Comparison of ENCODE assay signal across 17 mouse cellular contexts in genomic region chr1:179581422-179581821, GRCm38 (mm10). TPM values are rescaled to one million over a fixed set of nuclear protein-coding genes. Genes with fewer than 3 reads are reported as not detected.
DNase-seq lines count a peak whose midpoint lies in the region; ATAC-seq lines count a peak whose summit lies in the region.
"Had no signal": no experiment of that assay in that cellular context is flagged by ENCODE, and none has a peak within 500 bp of the region (broad histone marks: within the 10 kb centered on the region; RNA-seq: fewer than 3 reads in every experiment).

No protein-coding gene starts in this region.

- no peak overlapping the region for H3K27ac ChIP-seq in forebrain, embryonic 14.5 days (ENCODE audit: low read depth, low read length)
- no peak overlapping the region for H3K27ac ChIP-seq in forebrain, embryonic 13.5 days
- H3K27ac ChIP-seq in heart, embryonic 14.5 days (replicated peaks in 1 of 2; ENCODE audit: control insufficient read depth in 1 of 2, insufficient read depth in 1 of 2, low read depth in 2 of 2, low read length in 2 of 2) = peak overlapping the region in 1 of 2 experiments; percentile 28; a peak in 1 of 4 replicates
- 0 out of 2 replicates have a peak overlapping the region, but pooled peaks have one; percentile 16 for H3K27ac ChIP-seq in liver, embryonic 11.5 days (ENCODE audit: low read depth, low read length)
- no peak overlapping the region for H3K27ac ChIP-seq in hindbrain, embryonic 14.5 days
- H3K27ac ChIP-seq: embryonic facial prominence, embryonic 15.5 days; hindbrain, embryonic 13.5 days; lung, embryonic 15.5 days had no signal

- H3K4me1 ChIP-seq in forebrain, embryonic 14.5 days (ENCODE audit: control insufficient read depth, insufficient read depth, low read length) = no peaks in the 10 kb centered on the region
- H3K4me1 ChIP-seq in forebrain, embryonic 13.5 days = no peaks in the 10 kb centered on the region; the same call in 1 of the 2 replicates
- peaks cover 10 to 37% of the 10 kb centered on the region in 2 experiments for H3K4me1 ChIP-seq in heart, embryonic 14.5 days (ENCODE audit: control insufficient read depth in 2 of 2, insufficient read depth in 2 of 2, low read length in 2 of 2)
- H3K4me1 ChIP-seq in liver, embryonic 11.5 days (replicated peaks; ENCODE audit: control insufficient read depth, insufficient read depth, low read length) = peaks cover 51% of the 10 kb centered on the region
- H3K4me1 ChIP-seq in hindbrain, embryonic 14.5 days (replicated peaks; ENCODE audit: control insufficient read depth, insufficient read depth, low read length) = peaks cover 4% of the 10 kb centered on the region; the same call in 1 of the 2 replicates
- H3K4me1 ChIP-seq: lung, embryonic 15.5 days had no signal

- intact Hi-C loops in heart, postnatal 10 days (cut with DNase I) = no loop called here

- 77% methylated on average over 10 of the region's 10 CpGs for WGBS in forebrain, embryonic 14.5 days
- 86% methylated on average over 10 of the region's 10 CpGs for WGBS in forebrain, embryonic 13.5 days
- 84% methylated on average over 10 of the region's 10 CpGs for WGBS in heart, embryonic 14.5 days
- 89% methylated on average over 10 of the region's 10 CpGs for WGBS in liver, embryonic 11.5 days
- WGBS in hindbrain, embryonic 14.5 days = 85% methylated on average over 10 of the region's 10 CpGs

- no peak overlapping the region for H3K9ac ChIP-seq in forebrain, embryonic 14.5 days (ENCODE audit: low read length)
- H3K9ac ChIP-seq in forebrain, embryonic 13.5 days = no peak overlapping the region
- H3K9ac ChIP-seq in heart, embryonic 14.5 days (ENCODE audit: low read length) = no peak overlapping the region
- no peak overlapping the region for H3K9ac ChIP-seq in liver, embryonic 11.5 days (ENCODE audit: low read depth, low read length)
- no peak overlapping the region for H3K9ac ChIP-seq in hindbrain, embryonic 14.5 days
- H3K9ac ChIP-seq: embryonic facial prominence, embryonic 15.5 days; hindbrain, embryonic 13.5 days; lung, embryonic 15.5 days had no signal

- DNase-seq in forebrain, embryonic 14.5 days (ENCODE audit: low spot score) = peak; percentile 50
- no peak for DNase-seq in heart, postnatal 10 days
- DNase-seq in liver, embryonic 11.5 days (ENCODE audit: low spot score) = no peak
- DNase-seq in liver = no peak
- no peak for DNase-seq in thymus, postnatal 4 days
- no peak for DNase-seq in hindbrain, embryonic 14.5 days (ENCODE audit: low spot score)
- DNase-seq: adrenal gland, postnatal 25 days; cerebellum, adult 18-20 months; cerebellum, postnatal 25 days; lung, postnatal 4 days had no signal

- peaks cover 14% of the 10 kb centered on the region for H3K36me3 ChIP-seq in forebrain, embryonic 14.5 days (ENCODE audit: control insufficient read depth, insufficient read depth, low read length)
- H3K36me3 ChIP-seq in forebrain, embryonic 13.5 days (ENCODE audit: poor library complexity, severe bottlenecking) = peaks cover 22% of the 10 kb centered on the region
- H3K36me3 ChIP-seq in heart, embryonic 14.5 days (ENCODE audit: control insufficient read depth, insufficient read depth, low read length) = peaks cover 16% of the 10 kb centered on the region
- H3K36me3 ChIP-seq in liver, embryonic 11.5 days (ENCODE audit: control insufficient read depth, insufficient read depth, low read length) = peaks cover 3% of the 10 kb centered on the region
- peaks cover 14% of the 10 kb centered on the region; the same call in 1 of the 2 replicates for H3K36me3 ChIP-seq in hindbrain, embryonic 14.5 days (replicated peaks; ENCODE audit: control insufficient read depth, insufficient read depth)
- H3K36me3 ChIP-seq: lung, embryonic 15.5 days had no signal

- no peak overlapping the region for H3K4me2 ChIP-seq in forebrain, embryonic 14.5 days (ENCODE audit: low read length)
- H3K4me2 ChIP-seq in forebrain, embryonic 13.5 days = no peak overlapping the region
- peak overlapping the region; percentile 41; the same call in 1 of the 2 replicates for H3K4me2 ChIP-seq in heart, embryonic 14.5 days (ENCODE audit: low read length)
- peak overlapping the region; percentile 9; the same call in 1 of the 2 replicates for H3K4me2 ChIP-seq in liver, embryonic 11.5 days
- no peak overlapping the region for H3K4me2 ChIP-seq in hindbrain, embryonic 14.5 days (replicated peaks)
- H3K4me2 ChIP-seq: embryonic facial prominence, embryonic 15.5 days; hindbrain, embryonic 13.5 days; lung, embryonic 15.5 days had no signal

- H3K4me3 ChIP-seq in forebrain, embryonic 14.5 days (ENCODE audit: low read depth, low read length) = no peak overlapping the region
- H3K4me3 ChIP-seq in forebrain, embryonic 13.5 days = no peak overlapping the region
- H3K4me3 ChIP-seq in heart, embryonic 14.5 days (ENCODE audit: control insufficient read depth in 1 of 2, insufficient read depth in 1 of 2, low read depth in 1 of 2, low read length in 2 of 2) = no peak overlapping the region
- no peak overlapping the region for H3K4me3 ChIP-seq in liver, embryonic 11.5 days (ENCODE audit: low read depth, low read length)
- no peak overlapping the region for H3K4me3 ChIP-seq in hindbrain, embryonic 14.5 days (replicated peaks; ENCODE audit: low read length)
- H3K4me3 ChIP-seq: embryonic facial prominence, embryonic 15.5 days; hindbrain, embryonic 13.5 days; lung, embryonic 15.5 days had no signal

- H3K9me3 ChIP-seq in forebrain, embryonic 14.5 days (replicated peaks; ENCODE audit: control insufficient read depth, low read length) = no peaks in the 10 kb centered on the region
- H3K9me3 ChIP-seq in forebrain, embryonic 13.5 days (replicated peaks) = no peaks in the 10 kb centered on the region
- no peaks in the 10 kb centered on the region for H3K9me3 ChIP-seq in heart, embryonic 14.5 days (ENCODE audit: control insufficient read depth, low read length)
- no peaks in the 10 kb centered on the region for H3K9me3 ChIP-seq in liver, embryonic 11.5 days (ENCODE audit: control insufficient read depth, low read length)
- no peaks in the 10 kb centered on the region for H3K9me3 ChIP-seq in hindbrain, embryonic 14.5 days (ENCODE audit: control insufficient read depth, low read length)
- H3K9me3 ChIP-seq: embryonic facial prominence, embryonic 15.5 days; hindbrain, embryonic 13.5 days; lung, embryonic 15.5 days had no signal

- ATAC-seq in forebrain, embryonic 14.5 days = peak; percentile 66; the same call in 1 of the 2 replicates
- ATAC-seq in forebrain, embryonic 13.5 days = no peak
- no peak for ATAC-seq in heart, embryonic 14.5 days (ENCODE audit: insufficient number of reproducible peaks, insufficient read depth, low FRiP score, low read depth)
- ATAC-seq in liver, embryonic 11.5 days (replicated peaks; ENCODE audit: low FRiP score) = no peak
- ATAC-seq in hindbrain, embryonic 14.5 days (ENCODE audit: low FRiP score) = no peak
- ATAC-seq: CD4-positive, CD25-positive, alpha-beta regulatory T cell, adult 4 months; midbrain, embryonic 16.5 days had no signal

- no peaks in the 10 kb centered on the region for H3K27me3 ChIP-seq in forebrain, embryonic 14.5 days (replicated peaks; ENCODE audit: control insufficient read depth, insufficient read depth, low read length)
- no peaks in the 10 kb centered on the region for H3K27me3 ChIP-seq in forebrain, embryonic 13.5 days
- H3K27me3 ChIP-seq in heart, embryonic 14.5 days (ENCODE audit: control insufficient read depth, insufficient read depth, low read length) = no peaks in the 10 kb centered on the region
- no peaks in the 10 kb centered on the region for H3K27me3 ChIP-seq in liver, embryonic 11.5 days (replicated peaks; ENCODE audit: control insufficient read depth, insufficient read depth, low read length)
- H3K27me3 ChIP-seq in hindbrain, embryonic 14.5 days (ENCODE audit: control insufficient read depth, insufficient read depth, low read length) = no peaks in the 10 kb centered on the region
- H3K27me3 ChIP-seq: embryonic facial prominence, embryonic 15.5 days; hindbrain, embryonic 13.5 days; lung, embryonic 15.5 days had no signal

RNA-seq across cellular contexts. Expression of gene Cnst, which starts 35.3 kb away (rescaled TPM):
- 23.3 and 28.1 TPM in 2 replicates for polyA plus RNA-seq in forebrain, embryonic 14.5 days (2014; fragmentation: Nextera tagmentation; extraction: Ambion mirVana)
- polyA plus RNA-seq in forebrain, embryonic 13.5 days (2015; fragmentation: Nextera tagmentation; extraction: Ambion mirVana) = 23.0 and 24.4 TPM in 2 replicates
- polyA plus RNA-seq in heart, embryonic 14.5 days (2014; fragmentation: Nextera tagmentation; extraction: Ambion mirVana) = 17.6 and 18.1 TPM in 2 replicates
- 10 to 100 TPM; 38.6 to 44.9 TPM for total RNA-seq in heart, postnatal 10 days (2021)
- 12.9 and 16.7 TPM in 2 replicates for polyA plus RNA-seq in liver, embryonic 11.5 days (2014; fragmentation: Nextera tagmentation; extraction: Ambion mirVana)
- 26.4 and 32.5 TPM in 2 replicates for polyA plus RNA-seq in hindbrain, embryonic 14.5 days (2014; fragmentation: Nextera tagmentation; extraction: Ambion mirVana)

RNA-seq across cellular contexts. Expression of gene Tfb2m, which starts 35.4 kb away (rescaled TPM):
- polyA plus RNA-seq in forebrain, embryonic 14.5 days (2014; fragmentation: Nextera tagmentation; extraction: Ambion mirVana) = 37.2 and 45.7 TPM in 2 replicates
- polyA plus RNA-seq in forebrain, embryonic 13.5 days (2015; fragmentation: Nextera tagmentation; extraction: Ambion mirVana) = 32.4 and 32.6 TPM in 2 replicates
- 26.6 and 29.0 TPM in 2 replicates for polyA plus RNA-seq in heart, embryonic 14.5 days (2014; fragmentation: Nextera tagmentation; extraction: Ambion mirVana)
- total RNA-seq in heart, postnatal 10 days (2021) = 10 to 100 TPM; 32.5 to 37.9 TPM
- 25.0 and 31.9 TPM in 2 replicates for polyA plus RNA-seq in liver, embryonic 11.5 days (2014; fragmentation: Nextera tagmentation; extraction: Ambion mirVana)
- polyA plus RNA-seq in hindbrain, embryonic 14.5 days (2014; fragmentation: Nextera tagmentation; extraction: Ambion mirVana) = 29.4 and 31.3 TPM in 2 replicates

Comparison
In these comparisons a context has a peak if more than half of its experiments do, and no peak if none do; other contexts are left out.
1. H3K4me2 ChIP-seq: peak in heart, embryonic 14.5 days (single experiment) and liver, embryonic 11.5 days (single experiment); none in forebrain, embryonic 14.5 days (single experiment), forebrain, embryonic 13.5 days (single experiment) and hindbrain, embryonic 14.5 days (single experiment).